Mouse (Mus musculus) activated CD4-positive, CD25-positive, alpha-beta regulatory T cell (primary cell): ENCODE results near the gene Gm45785. TPM values are rescaled to one million over a fixed set of nuclear protein-coding genes. Genes with fewer than 3 reads are reported as not detected.

Experiments
- polyA plus RNA-seq, 2 experiments: library from polyadenylated mRNA; unstranded; fragments of 100-300 nt; shearing (Covaris generic); gene quantifications; one replicate each; pipeline ENCODE4 v1.2.1; 2017

Gm45785 gene
- under 1 TPM in 1 of 2 experiments, not detected in 1; 0.43 TPM for polyA plus RNA-seq

GRCm38 (mm10) chr7:140855860-140856784, at the start of gene Gm45785:
Gene Gm45785 (minus strand): TSS chr7:140856331.

GRCm38 (mm10) chr7:140900220-140900619, 44.1 kb upstream of the Gm45785 start, which contains the start of gene Cox8b:
Gene Cox8b (minus strand): TSS chr7:140900446.

GRCm38 (mm10) chr7:140881696-140882468, 25.8 kb upstream of the Gm45785 start, which contains the start of the genes Psmd13 and Sirt3:
Gene Psmd13 (plus strand): TSS chr7:140881968.
Gene Sirt3 (minus strand): TSS chr7:140882309.

GRCm38 (mm10) chr7:140857550-140858505, 1.7 kb upstream of the Gm45785 start, which contains the start of gene Bet1l:
Gene Bet1l (minus strand): TSS chr7:140857577.

GRCm38 (mm10) chr7:140856785-140857549, 836 bp upstream of the Gm45785 start, which contains the start of gene Ric8a:
Gene Ric8a (plus strand): TSS chr7:140856957.

GRCm38 (mm10) chr7:140847755-140848580, 8.2 kb downstream of the Gm45785 start, which contains the start of gene Odf3:
Gene Odf3 (plus strand): TSS chr7:140847805.

GRCm38 (mm10) chr7:140844905-140845665, 11.0 kb downstream of the Gm45785 start, which contains the start of gene Scgb1c1:
Gene Scgb1c1 (plus strand): TSS chr7:140845547.

GRCm38 (mm10) chr7:140834968-140835757, 21.0 kb downstream of the Gm45785 start, which contains the start of gene Urah:
Gene Urah (plus strand): TSS chr7:140835018.

GRCm38 (mm10) chr7:140821653-140822329, 34.3 kb downstream of the Gm45785 start, which contains the start of gene Zfp941:
Gene Zfp941 (minus strand): TSS chr7:140822178.

GRCm38 (mm10) chr7:140787406-140788052, 68.6 kb downstream of the Gm45785 start, which contains the start of gene Syce1:
Gene Syce1 (minus strand): TSS chr7:140787852.

Other genes with a start within 250 kb of the Gm45785 start
- gene Olfr61, start 227.4 kb downstream of the Gm45785 start, polyA plus RNA-seq: not detected
- gene Olfr53, start 209.9 kb downstream of the Gm45785 start, polyA plus RNA-seq: not detected
- under 1 TPM; 0.10 to 0.14 TPM for gene Olfr539, start 196.4 kb downstream of the Gm45785 start, polyA plus RNA-seq
- gene Olfr45, start 174.4 kb downstream of the Gm45785 start, polyA plus RNA-seq: under 1 TPM; 0.04 to 0.07 TPM
- under 1 TPM in 1 of 2 experiments, not detected in 1; 0.34 TPM for gene Olfr541, start 159.1 kb downstream of the Gm45785 start, polyA plus RNA-seq
- gene Cyp2e1, start 92.6 kb downstream of the Gm45785 start, polyA plus RNA-seq: under 1 TPM in 1 of 2 experiments, not detected in 1; 0.26 TPM
- gene Syce1, start 68.5 kb downstream of the Gm45785 start, polyA plus RNA-seq: 1 to 10 TPM in 1 of 2 experiments, under 1 TPM in 1; 0.32 to 1.6 TPM
- gene Zfp941, start 34.2 kb downstream of the Gm45785 start, polyA plus RNA-seq: under 1 TPM; 0.11 to 0.17 TPM
- gene Urah, start 21.3 kb downstream of the Gm45785 start, polyA plus RNA-seq: not detected
- gene Scgb1c1, start 10.8 kb downstream of the Gm45785 start, polyA plus RNA-seq: not detected
- gene Odf3, start 8.5 kb downstream of the Gm45785 start, polyA plus RNA-seq: not detected
- gene Ric8a, start 626 bp upstream of the Gm45785 start, polyA plus RNA-seq: 100 to 1,000 TPM; 101 to 128 TPM
- 10 to 100 TPM; 46.6 to 46.7 TPM for gene Bet1l, start 1.2 kb upstream of the Gm45785 start, polyA plus RNA-seq
- 100 to 1,000 TPM; 232 to 235 TPM for gene Psmd13, start 25.6 kb upstream of the Gm45785 start, polyA plus RNA-seq
- gene Sirt3, start 26.0 kb upstream of the Gm45785 start, polyA plus RNA-seq: 10 to 100 TPM in 1 of 2 experiments, 1 to 10 TPM in 1; 4.9 to 10.0 TPM
- gene Cox8b, start 44.1 kb upstream of the Gm45785 start, polyA plus RNA-seq: not detected
- under 1 TPM in 1 of 2 experiments, not detected in 1; 0.24 TPM for gene Nlrp6, start 64.6 kb upstream of the Gm45785 start, polyA plus RNA-seq
- gene Pgghg, start 85.1 kb upstream of the Gm45785 start, polyA plus RNA-seq: 10 to 100 TPM; 20.0 to 39.9 TPM
- under 1 TPM in 1 of 2 experiments, not detected in 1; 0.57 TPM for gene Ifitm5, start 94.0 kb upstream of the Gm45785 start, polyA plus RNA-seq
- gene Gm45717, start 99.6 kb upstream of the Gm45785 start, polyA plus RNA-seq: not detected
- 100 to 1,000 TPM in 1 of 2 experiments, 10 to 100 TPM in 1; 67.1 to 119 TPM for gene Ifitm2, start 99.7 kb upstream of the Gm45785 start, polyA plus RNA-seq
- gene Ifitm1, start 110.9 kb upstream of the Gm45785 start, polyA plus RNA-seq: 10 to 100 TPM in 1 of 2 experiments, 1 to 10 TPM in 1; 2.5 to 20.2 TPM
- 10 to 100 TPM; 14.6 to 31.5 TPM for gene Ifitm3, start 154.4 kb upstream of the Gm45785 start, polyA plus RNA-seq
- gene Ifitm6, start 161.6 kb upstream of the Gm45785 start, polyA plus RNA-seq: 1 to 10 TPM in 1 of 2 experiments, under 1 TPM in 1; 0.75 to 1.2 TPM
- gene Gm17387, start 172.8 kb upstream of the Gm45785 start, polyA plus RNA-seq: not detected
- 10 to 100 TPM in 1 of 2 experiments, 1 to 10 TPM in 1; 9.9 to 21.4 TPM for gene B4galnt4, start 204.8 kb upstream of the Gm45785 start, polyA plus RNA-seq
- gene Pkp3, start 221.9 kb upstream of the Gm45785 start, polyA plus RNA-seq: 100 to 1,000 TPM; 238 to 385 TPM
- gene Sigirr, start 244.2 kb upstream of the Gm45785 start, polyA plus RNA-seq: 100 to 1,000 TPM; 176 to 187 TPM